Mouse (Mus musculus) CH12.LX (cell line): ENCODE measurements at regions not wholly inside any gene's neighbourhood (a gene's known extent, or its start where the extent isn't known, plus 50 kb on each side); places are given as distances from the start of the nearest gene placed in this dataset.

Source experiments
- DNase-seq: peaks from one replicate; pipeline ENCODE4 v3.0.0-alpha.2; 2013; ENCODE audit errors: extremely low read depth
- H3K27ac ChIP-seq: 2 replicates; pipeline ENCODE4 v1.5.1; 2012; ENCODE audit warnings: low read depth, mild to moderate bottlenecking, control low read depth, moderate library complexity; ENCODE audit not compliant: insufficient read depth
- H3K27me3 ChIP-seq: replicated peaks from 2 replicates; pipeline ENCODE3; 2012; ENCODE audit warnings: inconsistent platforms
- H3K36me3 ChIP-seq, 2 experiments: replicated peaks in 1 of 2; 2 replicates each; pipeline versions ENCODE3 to v1.6.1; 2012; ENCODE audit warnings: inconsistent platforms in 1 of 2, low read length in 1 of 2, mild to moderate bottlenecking in 1 of 2, mixed read lengths in 1 of 2, moderate library complexity in 1 of 2; ENCODE audit not compliant: control insufficient read depth in 1 of 2, insufficient read depth in 1 of 2
- H3K4me1 ChIP-seq, 2 experiments: 2 replicates each; pipeline ENCODE4 v1.6.1; 2012; ENCODE audit warnings: inconsistent platforms in 1 of 2, moderate library complexity in 1 of 2; ENCODE audit not compliant: insufficient read depth in 2 of 2, control insufficient read depth in 1 of 2
- H3K4me2 ChIP-seq: 2 replicates; pipeline ENCODE4 v1.6.1; 2012; ENCODE audit warnings: low read depth, mild to moderate bottlenecking, control low read depth; ENCODE audit not compliant: poor library complexity, insufficient read depth, severe bottlenecking
- H3K4me3 ChIP-seq, 3 experiments: fragments of 150-350 bp in 1 of 3; sonication (generic) in 1 of 3; replicated peaks in 1 of 3; 2 replicates each; pipeline versions ENCODE3 to v1.5.1; 2011 to 2012; ENCODE audit warnings: low read depth in 2 of 3, low read length in 2 of 3, mild to moderate bottlenecking in 2 of 3, moderate library complexity in 2 of 3, control low read depth in 1 of 3, improper control_type of control experiment in 1 of 3, inconsistent platforms in 1 of 3, mixed read lengths in 1 of 3; ENCODE audit not compliant: poor library complexity in 1 of 3
- H3K79me2 ChIP-seq: replicated peaks from 2 replicates; pipeline ENCODE4 v1.6.1; 2012; ENCODE audit warnings: mild to moderate bottlenecking, moderate library complexity; ENCODE audit not compliant: control insufficient read depth, poor library complexity, insufficient read depth, severe bottlenecking; ENCODE audit errors: extremely low read depth
- H3K9ac ChIP-seq: 2 replicates; pipeline ENCODE4 v1.6.1; 2012; ENCODE audit warnings: low read depth, mild to moderate bottlenecking, control low read depth, moderate library complexity; ENCODE audit not compliant: insufficient read depth
- H3K9me3 ChIP-seq: replicated peaks from 2 replicates; pipeline ENCODE3; 2012; ENCODE audit warnings: low read length, inconsistent platforms, mixed read lengths
- CHD2 ChIP-seq: IDR thresholded peaks from 2 replicates; pipeline ENCODE4 v1.6.1; 2011; ENCODE audit warnings: low read length, improper control_type of control experiment
- CTCF ChIP-seq, 2 experiments: IDR thresholded peaks in 1 of 2; conservative IDR thresholded peaks in 1 of 2; 2 replicates each; pipeline ENCODE4 v1.5.1; 2011 to 2012; ENCODE audit warnings: low read depth in 2 of 2, low read length in 2 of 2, improper control_type of control experiment in 1 of 2, inconsistent platforms in 1 of 2, mild to moderate bottlenecking in 1 of 2, moderate library complexity in 1 of 2
- E2F4 ChIP-seq: IDR thresholded peaks from 2 replicates; pipeline ENCODE4 v1.6.1; 2011; ENCODE audit warnings: low read depth, low read length, improper control_type of control experiment; ENCODE audit not compliant: insufficient replicate concordance
- ELF1 ChIP-seq: IDR thresholded peaks from 2 replicates; pipeline ENCODE4 v1.6.1; 2014; ENCODE audit warnings: low read depth, mild to moderate bottlenecking, inconsistent platforms, low read length, improper control_type of control experiment
- EP300 ChIP-seq: IDR thresholded peaks from 2 replicates; pipeline ENCODE4 v1.6.1; 2011; ENCODE audit warnings: low read length, improper control_type of control experiment
- ETS1 ChIP-seq: conservative IDR thresholded peaks from 2 replicates; pipeline ENCODE4 v1.6.1; 2012; ENCODE audit warnings: low read depth, mild to moderate bottlenecking, inconsistent platforms, low read length, improper control_type of control experiment, moderate library complexity
- GABPA ChIP-seq: IDR thresholded peaks from 2 replicates; pipeline ENCODE4 v1.6.1; 2012; ENCODE audit warnings: low read depth, low read length, improper control_type of control experiment, inconsistent platforms; ENCODE audit not compliant: insufficient replicate concordance
- HCFC1 ChIP-seq: IDR thresholded peaks from 2 replicates; pipeline ENCODE4 v1.6.1; 2012; ENCODE audit warnings: low read depth, mild to moderate bottlenecking, inconsistent platforms, low read length, improper control_type of control experiment
- IRF4 ChIP-seq: IDR thresholded peaks from 2 replicates; pipeline ENCODE4 v1.6.1; 2014; ENCODE audit warnings: low read depth, mild to moderate bottlenecking, inconsistent platforms, low read length, improper control_type of control experiment
- MAFK ChIP-seq: IDR thresholded peaks from 2 replicates; pipeline ENCODE4 v1.6.1; 2011; ENCODE audit warnings: low read length, improper control_type of control experiment; ENCODE audit not compliant: insufficient replicate concordance
- MAX ChIP-seq: IDR thresholded peaks from 2 replicates; pipeline ENCODE4 v1.6.1; 2011; ENCODE audit warnings: low read length, improper control_type of control experiment
- MAZ ChIP-seq: IDR thresholded peaks from 2 replicates; pipeline ENCODE4 v1.6.1; 2012; ENCODE audit warnings: low read depth, mild to moderate bottlenecking, inconsistent platforms, low read length, improper control_type of control experiment, moderate library complexity
- MEF2A ChIP-seq: IDR thresholded peaks from 2 replicates; pipeline ENCODE4 v1.6.1; 2014; ENCODE audit warnings: low read depth, mild to moderate bottlenecking, inconsistent platforms, low read length, improper control_type of control experiment, borderline replicate concordance
- MXI1 ChIP-seq: IDR thresholded peaks from 2 replicates; pipeline ENCODE4 v1.6.1; 2011; ENCODE audit warnings: mild to moderate bottlenecking, low read depth, low read length, improper control_type of control experiment
- MYC ChIP-seq: IDR thresholded peaks from 2 replicates; pipeline ENCODE4 v1.6.1; 2011; ENCODE audit warnings: low read depth, mild to moderate bottlenecking, improper control_type of control experiment, low read length
- NELFE ChIP-seq: IDR thresholded peaks from 2 replicates; pipeline ENCODE4 v1.6.1; 2011; ENCODE audit warnings: low read depth, low read length, improper control_type of control experiment
- NRF1 ChIP-seq: IDR thresholded peaks from 2 replicates; pipeline ENCODE4 v1.6.1; 2014; ENCODE audit warnings: low read depth, mild to moderate bottlenecking, inconsistent platforms, low read length, improper control_type of control experiment, moderate library complexity
- PAX5 ChIP-seq: IDR thresholded peaks from 2 replicates; pipeline ENCODE4 v1.6.1; 2012; ENCODE audit warnings: low read length, inconsistent platforms, mixed read lengths
- POLR2A ChIP-seq: IDR thresholded peaks from 2 replicates; pipeline ENCODE4 v1.6.1; 2011; ENCODE audit warnings: low read depth, mild to moderate bottlenecking, improper control_type of control experiment, low read length
- POLR2AphosphoS2 ChIP-seq: IDR thresholded peaks from 2 replicates; pipeline ENCODE4 v1.6.1; 2011; ENCODE audit warnings: low read depth, low read length, improper control_type of control experiment
- RCOR1 ChIP-seq: conservative IDR thresholded peaks from 2 replicates; pipeline ENCODE4 v1.6.1; 2012; ENCODE audit warnings: low read depth, mild to moderate bottlenecking, inconsistent platforms, low read length, improper control_type of control experiment
- SIN3A ChIP-seq: IDR thresholded peaks from 2 replicates; pipeline ENCODE4 v1.6.1; 2012; ENCODE audit warnings: low read length, improper control_type of control experiment, inconsistent platforms
- SMC3 ChIP-seq: IDR thresholded peaks from 2 replicates; pipeline ENCODE4 v1.6.1; 2011; ENCODE audit warnings: low read depth, low read length, improper control_type of control experiment
- ZKSCAN1 ChIP-seq: IDR thresholded peaks from 2 replicates; pipeline ENCODE4 v1.6.1; 2012; ENCODE audit warnings: low read depth, inconsistent platforms, low read length, improper control_type of control experiment, borderline replicate concordance
- ZMIZ1 ChIP-seq: IDR thresholded peaks from 2 replicates; pipeline ENCODE4 v1.6.1; 2012; ENCODE audit warnings: low read depth, mild to moderate bottlenecking, inconsistent platforms, low read length, improper control_type of control experiment
- dilution Hi-C: fragments of 300-500 bp; cut with MboI; formaldehyde crosslinking; loops from 2 replicates; pipeline ENCODE4 v1.14.3; 2020; ENCODE audit warnings: low sequenced_read_pairs; ENCODE audit not compliant: extremely low pct_unique_long_range_greater_than_20kb, extremely low pct_ligation_motif_present
- in situ Hi-C: fragments of 300-500 bp; cut with MboI; formaldehyde crosslinking; loops from 3 replicates; pipeline ENCODE4 v1.14.3; 2019; ENCODE audit warnings: low sequenced_read_pairs, low pct_ligation_motif_present, low pct_unique_long_range_greater_than_20kb, mixed read lengths

GRCm38 (mm10) chr16:75088701-75089100 lies 497.2 kb downstream of the Lipi start:
- no peak overlapping the region for H3K4me2 ChIP-seq
- DNase-seq = no peak
- no peak for TF ChIP-seq MXI1
- no peak for TF ChIP-seq GABPA
- no peak for TF ChIP-seq SIN3A
- no peak for TF ChIP-seq ETS1
- no peak for TF ChIP-seq CHD2
- TF ChIP-seq MAZ = no peak
- no peak for TF ChIP-seq POLR2AphosphoS2
- no peak for TF ChIP-seq E2F4
- TF ChIP-seq NRF1 = no peak
- no peak for TF ChIP-seq EP300
- no peak for TF ChIP-seq HCFC1
- no peak for TF ChIP-seq MAFK
- TF ChIP-seq NELFE = no peak
- no peak for TF ChIP-seq ZKSCAN1
- no peak for TF ChIP-seq POLR2A
- TF ChIP-seq MAX = no peak
- no peak for TF ChIP-seq SMC3
- TF ChIP-seq MEF2A = no peak
- H3K27ac ChIP-seq = no peak overlapping the region
- in situ Hi-C loops = no loop called here
- H3K36me3 ChIP-seq = no peaks in the 10 kb centered on the region
- H3K79me2 ChIP-seq = no peaks in the 10 kb centered on the region
- H3K27me3 ChIP-seq = no peaks in the 10 kb centered on the region
- no peaks in the 10 kb centered on the region for H3K4me1 ChIP-seq
- no peak overlapping the region for H3K9ac ChIP-seq
- peaks cover 57% of the 10 kb centered on the region for H3K9me3 ChIP-seq
- H3K4me3 ChIP-seq = no peak overlapping the region
- dilution Hi-C loops = no loop called here

DNA sequence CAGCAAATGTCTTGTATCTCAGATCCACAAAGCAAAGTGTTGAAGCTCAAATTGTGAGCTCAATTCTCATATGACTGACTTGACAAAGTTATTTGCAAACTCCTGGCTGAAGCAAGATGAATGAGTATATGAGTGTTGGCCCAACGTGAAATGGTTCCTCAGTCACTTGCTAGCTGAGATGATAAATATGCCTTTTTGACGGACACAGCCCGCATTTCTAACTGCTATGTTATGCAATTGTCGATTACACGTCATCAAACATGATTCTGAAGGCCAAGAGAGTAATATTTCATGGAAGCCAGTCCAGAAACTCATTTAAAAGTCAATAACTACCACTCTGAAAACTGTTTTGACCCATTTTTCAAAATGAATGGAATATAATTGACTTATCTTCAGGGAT lies 520.6 kb downstream of the Lipi start:
- Histone ChIP-seq H3K27me3 (no peaks in the 10 kb centered on the region), H3K4me3 (no peak overlapping the region), H3K4me2 (no peak overlapping the region), H3K27ac (no peak overlapping the region), H3K79me2 (no peaks in the 10 kb centered on the region), H3K36me3 (no peaks in the 10 kb centered on the region), H3K9me3 (peaks cover 46% of the 10 kb centered on the region), H3K9ac (no peak overlapping the region), H3K4me1 (no peaks in the 10 kb centered on the region)
- TF ChIP-seq SMC3 = no peak
- TF ChIP-seq SIN3A = no peak
- TF ChIP-seq RCOR1 = no peak
- TF ChIP-seq MYC = no peak
- TF ChIP-seq ELF1 = no peak
- TF ChIP-seq MAZ = no peak
- TF ChIP-seq PAX5 = no peak
- no peak for TF ChIP-seq CTCF (conservative IDR thresholded peaks at IDR 0.05 in 1 of 2, IDR thresholded peaks at IDR 0.05 in 1 of 2; ENCODE audit: low read depth in 2 of 2, low read length in 2 of 2)
- no peak for TF ChIP-seq MAX
- no peak for TF ChIP-seq GABPA
- no peak for TF ChIP-seq IRF4
- no peak for TF ChIP-seq EP300
- TF ChIP-seq POLR2AphosphoS2 = no peak
- no peak for TF ChIP-seq ZMIZ1
- no peak for DNase-seq
- in situ Hi-C loops (no loop called here), dilution Hi-C loops (no loop called here)
